Mouse (Mus musculus) testis, adult 2 months (tissue): Measurements from ENCODE around the gene Pdgfd. TPM values are rescaled to one million over a fixed set of nuclear protein-coding genes. Genes with fewer than 3 reads are reported as not detected.

ENCODE experiments used
- H3K27ac ChIP-seq: fragments of 200-500 bp; 2 replicates; pipeline ENCODE4 v1.5.1; 2012; ENCODE audit warnings: low read depth, low read length; ENCODE audit not compliant: control insufficient read depth, insufficient read depth
- H3K27me3 ChIP-seq: fragments of 200-500 bp; 2 replicates; pipeline ENCODE4 v1.6.1; 2012; ENCODE audit warnings: mild to moderate bottlenecking, low read length, moderate library complexity; ENCODE audit not compliant: control insufficient read depth, insufficient read depth
- H3K36me3 ChIP-seq: fragments of 200-500 bp; 2 replicates; pipeline ENCODE4 v1.6.1; 2012; ENCODE audit warnings: mild to moderate bottlenecking, low read length; ENCODE audit not compliant: control insufficient read depth, insufficient read depth
- H3K4me1 ChIP-seq: fragments of 200-500 bp; 2 replicates; pipeline ENCODE4 v1.6.1; 2012; ENCODE audit warnings: low read length; ENCODE audit not compliant: control insufficient read depth, insufficient read depth
- H3K4me3 ChIP-seq: fragments of 200-500 bp; 2 replicates; pipeline ENCODE4 v1.5.1; 2012; ENCODE audit warnings: low read depth, mild to moderate bottlenecking, low read length, moderate library complexity, mixed read lengths; ENCODE audit not compliant: control insufficient read depth
- CTCF ChIP-seq: fragments of 200-500 bp; IDR thresholded peaks from 2 replicates; pipeline ENCODE4 v1.5.1; 2012; ENCODE audit warnings: low read depth, mild to moderate bottlenecking, inconsistent platforms, low read length, moderate library complexity; ENCODE audit not compliant: control insufficient read depth, insufficient read depth, insufficient replicate concordance
- POLR2A ChIP-seq: fragments of 200-500 bp; IDR thresholded peaks from 2 replicates; pipeline ENCODE4 v1.6.1; 2012; ENCODE audit warnings: low read depth, mild to moderate bottlenecking, inconsistent platforms, low read length, moderate library complexity; ENCODE audit not compliant: control insufficient read depth
- polyA plus RNA-seq: library from polyadenylated mRNA; depleted of rRNA; stranded (reverse); fragments of >200 nt; gene quantifications from 2 replicates; pipeline ENCODE4 v1.2.3, GENCODE M21; 2012

Gene Pdgfd
- polyA plus RNA-seq, 1 experiment = 3.2 TPM

GRCm38 (mm10) chr9:6304590-6304989 lies 136.2 kb downstream of the Pdgfd start:
- Histone ChIP-seq H3K27ac (no peak overlapping the region), H3K36me3 (no peaks in the 10 kb centered on the region), H3K4me3 (no peak overlapping the region), H3K4me1 (no peaks in the 10 kb centered on the region), H3K27me3 (no peaks in the 10 kb centered on the region)
- TF ChIP-seq CTCF (no peak), POLR2A (no peak)

- no peak overlapping the region for H3K27ac ChIP-seq
- H3K4me3 ChIP-seq = no peak overlapping the region
- H3K36me3 ChIP-seq = no peaks in the 10 kb centered on the region
- H3K27me3 ChIP-seq = no peaks in the 10 kb centered on the region
- no peaks in the 10 kb centered on the region for H3K4me1 ChIP-seq
- TF ChIP-seq POLR2A (no peak), CTCF (no peak)
These were observed 137.5 kb downstream of the Pdgfd start for GRCm38 (mm10) chr9:6305847-6306246.

- no peak for TF ChIP-seq POLR2A
- TF ChIP-seq CTCF = no peak
- H3K4me1 ChIP-seq = no peaks in the 10 kb centered on the region
- H3K36me3 ChIP-seq = no peaks in the 10 kb centered on the region
- no peak overlapping the region for H3K4me3 ChIP-seq
- no peaks in the 10 kb centered on the region for H3K27me3 ChIP-seq
- H3K27ac ChIP-seq = no peak overlapping the region
These were observed 148.7 kb downstream of the Pdgfd start for GRCm38 (mm10) chr9:6317114-6317513.

- Histone ChIP-seq H3K4me1 (no peaks in the 10 kb centered on the region), H3K36me3 (no peaks in the 10 kb centered on the region), H3K4me3 (no peak overlapping the region), H3K27me3 (no peaks in the 10 kb centered on the region), H3K27ac (no peak overlapping the region)
- TF ChIP-seq CTCF (no peak), POLR2A (no peak)
These were observed 157.0 kb downstream of the Pdgfd start for GRCm38 (mm10) chr9:6325408-6325807.

- TF ChIP-seq POLR2A (no peak), CTCF (no peak)
- Histone ChIP-seq H3K4me1 (no peaks in the 10 kb centered on the region), H3K36me3 (no peaks in the 10 kb centered on the region), H3K4me3 (no peak overlapping the region), H3K27me3 (no peaks in the 10 kb centered on the region), H3K27ac (no peak overlapping the region)
These were observed 165.1 kb downstream of the Pdgfd start for GRCm38 (mm10) chr9:6333499-6333898.

GRCm38 (mm10) chr9:6336236-6336635 lies 167.9 kb downstream of the Pdgfd start:
- TF ChIP-seq POLR2A (no peak), CTCF (no peak)
- H3K27me3 ChIP-seq = no peaks in the 10 kb centered on the region
- H3K27ac ChIP-seq = no peak overlapping the region
- no peaks in the 10 kb centered on the region for H3K4me1 ChIP-seq
- H3K4me3 ChIP-seq = no peak overlapping the region
- H3K36me3 ChIP-seq = no peaks in the 10 kb centered on the region

GRCm38 (mm10) chr9:6337891-6338290 lies 169.5 kb downstream of the Pdgfd start:
- no peaks in the 10 kb centered on the region for H3K4me1 ChIP-seq
- no peak overlapping the region for H3K4me3 ChIP-seq
- H3K36me3 ChIP-seq = no peaks in the 10 kb centered on the region
- H3K27me3 ChIP-seq = no peaks in the 10 kb centered on the region
- no peak for TF ChIP-seq CTCF
- no peak for TF ChIP-seq POLR2A
- no peak overlapping the region for H3K27ac ChIP-seq

GRCm38 (mm10) chr9:6338344-6338743 lies 170.0 kb downstream of the Pdgfd start:
- no peaks in the 10 kb centered on the region for H3K4me1 ChIP-seq
- H3K27ac ChIP-seq = no peak overlapping the region
- H3K4me3 ChIP-seq = no peak overlapping the region
- TF ChIP-seq CTCF (no peak), POLR2A (no peak)
- H3K36me3 ChIP-seq = no peaks in the 10 kb centered on the region
- no peaks in the 10 kb centered on the region for H3K27me3 ChIP-seq
